Mouse (Mus musculus): ENCODE data around the gene Bcl6b. TPM values are rescaled to one million over a fixed set of nuclear protein-coding genes. Genes with fewer than 3 reads are reported as not detected.

Bcl6b gene
- total and polyA plus RNA-seq, 2 experiments from 2014 or later, result 2.4 to 3.8 TPM

DNA sequence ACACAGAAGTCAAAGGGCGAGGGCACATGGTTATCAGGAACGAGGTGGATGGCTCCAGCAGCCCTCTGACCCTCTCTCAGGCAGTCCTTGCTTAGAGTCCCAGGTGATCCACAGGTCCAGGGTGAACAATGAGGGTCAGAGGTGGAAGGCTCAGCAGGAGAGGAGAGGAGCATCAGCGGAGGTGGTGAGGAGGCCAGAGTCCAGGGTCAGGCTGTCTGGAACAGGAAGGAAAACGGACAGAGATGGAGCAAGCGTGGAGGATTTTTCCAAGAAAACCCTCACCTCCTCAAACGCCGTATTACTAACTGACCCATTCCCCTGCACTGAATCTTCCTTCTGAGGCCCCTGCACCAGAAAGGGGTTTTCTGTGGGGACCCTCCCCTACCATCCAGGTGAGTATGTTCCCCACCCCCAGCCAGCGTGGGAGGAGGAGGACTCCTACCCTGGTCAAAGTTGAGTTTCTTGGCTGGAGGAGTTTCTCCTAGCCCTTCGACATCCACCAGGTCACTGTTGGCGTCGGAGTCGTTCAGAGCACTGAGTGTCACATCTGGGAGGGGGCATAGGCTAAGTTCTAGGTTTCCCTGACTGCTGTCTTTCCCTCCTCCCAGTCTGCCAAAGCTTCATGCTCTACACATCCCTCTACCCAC lies 5.8 kb upstream of the Bcl6b start:
- H3K9ac ChIP-seq (replicated peaks; ENCODE audit: low read length, poor library complexity, severe bottlenecking), result no peak overlapping the region
- no peak overlapping the region for H3K27ac ChIP-seq (ENCODE audit: low read depth, low read length)
- H3K36me3 ChIP-seq (ENCODE audit: insufficient read depth, low read length), result peaks cover 15% of the 10 kb centered on the region; the same call in 1 of the 2 replicates
- H3K4me2 ChIP-seq (ENCODE audit: low read depth, low read length, poor library complexity, severe bottlenecking), result no peak overlapping the region
- no peak overlapping the region for H3K4me3 ChIP-seq (ENCODE audit: low read depth, low read length)
- ATAC-seq (ENCODE audit: low FRiP score), result no peak
- H3K4me1 ChIP-seq (ENCODE audit: insufficient read depth, low read length), result peaks cover 9% of the 10 kb centered on the region; the same call in 1 of the 2 replicates
- no peak for DNase-seq (ENCODE audit: low spot score)
- H3K27me3 ChIP-seq (ENCODE audit: insufficient read depth, low read length), result no peaks in the 10 kb centered on the region
- 89% methylated on average over 12 of the region's 12 CpGs for WGBS
- no peak for TF ChIP-seq CTCF (IDR thresholded peaks at IDR 0.05)
- no peaks in the 10 kb centered on the region for H3K9me3 ChIP-seq (ENCODE audit: low read length)

DNA sequence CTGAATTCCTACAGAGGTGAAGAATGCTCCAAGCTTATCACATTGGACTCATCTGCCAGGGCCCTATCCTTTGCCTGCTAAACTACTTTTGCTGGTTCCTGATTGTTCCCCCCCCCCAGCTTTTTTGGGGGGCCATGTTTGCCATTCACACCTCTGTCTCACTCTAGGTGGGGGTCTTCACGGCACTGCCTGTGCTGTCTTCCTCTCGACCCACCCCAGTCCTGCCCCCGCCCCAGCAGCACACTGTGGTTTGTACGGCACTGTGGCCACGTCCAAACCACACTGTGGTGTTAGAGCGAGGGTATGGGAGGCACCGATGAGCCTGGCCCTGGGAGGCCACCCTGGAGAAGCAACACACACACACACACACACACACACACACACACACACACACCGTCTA lies 4.9 kb upstream of the Bcl6b start:
- H3K9ac ChIP-seq (replicated peaks; ENCODE audit: low read length, poor library complexity, severe bottlenecking), result no peak overlapping the region
- H3K27me3 ChIP-seq (ENCODE audit: insufficient read depth, low read length), result peaks cover 8% of the 10 kb centered on the region
- H3K9me3 ChIP-seq (ENCODE audit: low read length), result no peaks in the 10 kb centered on the region
- no peak overlapping the region for H3K27ac ChIP-seq (ENCODE audit: low read depth, low read length)
- no peak for TF ChIP-seq CTCF (IDR thresholded peaks at IDR 0.05)
- WGBS, result 89% methylated on average over 8 of the region's 8 CpGs
- no peak overlapping the region for H3K4me3 ChIP-seq (ENCODE audit: low read depth, low read length)
- no peak overlapping the region for H3K4me2 ChIP-seq (ENCODE audit: low read depth, low read length, poor library complexity, severe bottlenecking)
- H3K4me1 ChIP-seq (ENCODE audit: insufficient read depth, low read length), result peaks cover 9% of the 10 kb centered on the region; the same call in 1 of the 2 replicates
- DNase-seq (ENCODE audit: low spot score), result no peak
- H3K36me3 ChIP-seq (ENCODE audit: insufficient read depth, low read length), result peaks cover 15% of the 10 kb centered on the region; the same call in 1 of the 2 replicates
- ATAC-seq (ENCODE audit: low FRiP score), result no peak

- no peak for ATAC-seq (ENCODE audit: low FRiP score)
- no peak for TF ChIP-seq CTCF (IDR thresholded peaks at IDR 0.05)
These were observed 4.4 kb upstream of the Bcl6b start for GRCm38 (mm10) chr11:70234037-70234436.

GRCm38 (mm10) chr11:70233016-70233415 lies 3.4 kb upstream of the Bcl6b start:
- H3K4me2 ChIP-seq (ENCODE audit: low read depth, low read length, poor library complexity, severe bottlenecking), result peak overlapping the region; percentile 52
- 38% methylated on average over 8 of the region's 8 CpGs for WGBS
- ATAC-seq (ENCODE audit: low FRiP score) (no peak), DNase-seq (ENCODE audit: low spot score) (no peak)
- peaks cover 7% of the 10 kb centered on the region; the same call in 1 of the 2 replicates for H3K4me1 ChIP-seq (ENCODE audit: insufficient read depth, low read length)
- no peaks in the 10 kb centered on the region for H3K9me3 ChIP-seq (ENCODE audit: low read length)
- H3K36me3 ChIP-seq (ENCODE audit: insufficient read depth, low read length), result peaks cover 15% of the 10 kb centered on the region; the same call in 1 of the 2 replicates
- H3K27me3 ChIP-seq (ENCODE audit: insufficient read depth, low read length), result peaks cover 17% of the 10 kb centered on the region
- TF ChIP-seq CTCF (IDR thresholded peaks at IDR 0.05), result no peak
- peak overlapping the region; percentile 32 for H3K4me3 ChIP-seq (ENCODE audit: low read depth, low read length)
- peak overlapping the region; percentile 51 for H3K9ac ChIP-seq (replicated peaks; ENCODE audit: low read length, poor library complexity, severe bottlenecking)
- H3K27ac ChIP-seq (ENCODE audit: low read depth, low read length), result no peak overlapping the region

More at GRCm38 (mm10) chr11:70234037-70234436, 4.4 kb upstream of the Bcl6b start:
- H3K27ac ChIP-seq (ENCODE audit: low read depth, low read length), result no peak overlapping the region
- H3K4me1 ChIP-seq (ENCODE audit: insufficient read depth, low read length), result peaks cover 9% of the 10 kb centered on the region; the same call in 1 of the 2 replicates
- H3K9me3 ChIP-seq (ENCODE audit: low read length), result no peaks in the 10 kb centered on the region
- H3K27me3 ChIP-seq (ENCODE audit: insufficient read depth, low read length), result peaks cover 12% of the 10 kb centered on the region
- DNase-seq (ENCODE audit: low spot score), result no peak
- peaks cover 15% of the 10 kb centered on the region; the same call in 1 of the 2 replicates for H3K36me3 ChIP-seq (ENCODE audit: insufficient read depth, low read length)
- no peak overlapping the region for H3K4me2 ChIP-seq (ENCODE audit: low read depth, low read length, poor library complexity, severe bottlenecking)
- H3K4me3 ChIP-seq (ENCODE audit: low read depth, low read length), result no peak overlapping the region
- H3K9ac ChIP-seq (replicated peaks; ENCODE audit: low read length, poor library complexity, severe bottlenecking), result no peak overlapping the region
- 60% methylated on average over 5 of the region's 5 CpGs for WGBS

DNA sequence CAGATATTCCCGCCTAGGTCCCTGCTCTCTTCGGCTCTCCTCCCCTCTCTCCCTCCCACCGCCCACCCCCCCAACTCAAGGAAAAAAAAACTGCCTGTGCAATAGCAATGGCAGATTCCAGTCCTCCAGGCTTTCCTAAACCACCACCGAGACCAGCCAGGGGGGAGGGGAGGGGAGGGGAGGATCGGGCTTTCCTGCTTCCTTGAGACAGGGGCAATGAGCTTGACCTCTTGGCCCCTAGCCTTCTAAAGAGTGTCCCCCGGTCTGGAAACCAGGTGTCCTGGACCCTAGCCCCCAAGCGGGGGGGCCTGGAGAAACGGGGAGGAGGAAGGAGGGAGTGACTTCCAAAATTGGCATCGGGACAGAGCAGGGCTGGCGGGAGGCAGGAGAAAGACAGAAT lies 2.9 kb upstream of the Bcl6b start:
- H3K9me3 ChIP-seq (ENCODE audit: low read length), result no peaks in the 10 kb centered on the region
- peaks cover 21% of the 10 kb centered on the region for H3K27me3 ChIP-seq (ENCODE audit: insufficient read depth, low read length)
- ATAC-seq (ENCODE audit: low FRiP score) (no peak), DNase-seq (ENCODE audit: low spot score) (peak; percentile 61)
- H3K36me3 ChIP-seq (ENCODE audit: insufficient read depth, low read length), result peaks cover 15% of the 10 kb centered on the region; the same call in 1 of the 2 replicates
- TF ChIP-seq CTCF (IDR thresholded peaks at IDR 0.05), result no peak
- H3K27ac ChIP-seq (ENCODE audit: low read depth, low read length), result no peak overlapping the region
- WGBS, result 7% methylated on average over 7 of the region's 10 CpGs
- H3K9ac ChIP-seq (replicated peaks; ENCODE audit: low read length, poor library complexity, severe bottlenecking), result peak overlapping the region; percentile 51
- peaks cover 7% of the 10 kb centered on the region; the same call in 1 of the 2 replicates for H3K4me1 ChIP-seq (ENCODE audit: insufficient read depth, low read length)
- peak overlapping the region; percentile 52 for H3K4me2 ChIP-seq (ENCODE audit: low read depth, low read length, poor library complexity, severe bottlenecking)
- H3K4me3 ChIP-seq (ENCODE audit: low read depth, low read length), result peak overlapping the region; percentile 32

DNA sequence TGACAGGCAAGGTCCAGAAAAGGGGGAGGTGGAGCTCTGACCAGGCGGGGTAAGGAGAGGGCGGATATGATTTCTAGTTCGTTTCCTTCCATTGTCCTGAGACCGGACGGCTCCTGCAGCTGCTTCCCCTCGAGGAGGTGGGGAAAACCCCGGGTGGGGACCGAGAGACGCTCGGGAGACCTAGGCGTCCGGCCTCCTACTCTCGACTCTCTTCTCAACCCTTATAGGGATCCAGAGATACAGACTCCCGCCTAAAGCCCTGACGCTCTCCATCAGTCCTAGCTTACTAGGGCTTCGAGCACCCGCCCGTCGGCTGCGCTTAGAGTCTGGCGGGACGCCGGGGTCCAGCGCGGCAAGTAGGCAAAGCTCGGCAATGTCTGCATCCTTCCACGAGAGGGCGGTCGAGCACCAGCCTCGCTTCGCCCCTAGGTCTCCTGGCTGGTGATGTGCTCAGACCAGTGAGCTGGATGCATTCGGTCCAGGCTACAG lies 685 bp upstream of the Bcl6b start:
- WGBS, result 1% methylated on average over 32 of the region's 32 CpGs
- DNase-seq (ENCODE audit: low spot score) (peak; percentile 86), ATAC-seq (ENCODE audit: low FRiP score) (no peak)
- Histone ChIP-seq H3K4me1 (ENCODE audit: insufficient read depth, low read length) (no peaks in the 10 kb centered on the region; the same call in 1 of the 2 replicates), H3K4me2 (ENCODE audit: low read depth, low read length, poor library complexity, severe bottlenecking) (peak overlapping the region; percentile 36), H3K27ac (ENCODE audit: low read depth, low read length) (0 out of 2 replicates have a peak overlapping the region, but pooled peaks have one; percentile 2), H3K36me3 (ENCODE audit: insufficient read depth, low read length) (peaks cover 9% of the 10 kb centered on the region; the same call in 1 of the 2 replicates), H3K4me3 (ENCODE audit: low read depth, low read length) (0 out of 2 replicates have a peak overlapping the region, but pooled peaks have one; percentile 2), H3K9ac (replicated peaks; ENCODE audit: low read length, poor library complexity, severe bottlenecking) (no peak overlapping the region), H3K27me3 (ENCODE audit: insufficient read depth, low read length) (peaks cover 24% of the 10 kb centered on the region), H3K9me3 (ENCODE audit: low read length) (no peaks in the 10 kb centered on the region)
- TF ChIP-seq CTCF (IDR thresholded peaks at IDR 0.05), result peak; percentile 94

Measured in midbrain, postnatal 0 days (tissue).